Mouse (Mus musculus): Measurements from ENCODE around the gene Dcaf5. TPM values are rescaled to one million over a fixed set of nuclear protein-coding genes. Genes with fewer than 3 reads are reported as not detected.

The Dcaf5 gene
- polyA plus RNA-seq, 2 experiments from 2014 or later: 14.9 to 18.2 TPM

Other genes starting within 250 kb of the Dcaf5 start
- gene Actn1, start 176.2 kb downstream of the Dcaf5 start, polyA plus RNA-seq (2017; shearing (Covaris generic)): 10 to 100 TPM; 47.8 to 47.9 TPM
- 10 to 100 TPM; 17.7 to 35.3 TPM for gene Exd2, start 26.5 kb upstream of the Dcaf5 start, polyA plus RNA-seq (2017; shearing (Covaris generic))
- gene Galnt16, start 81.7 kb upstream of the Dcaf5 start, polyA plus RNA-seq (2017; shearing (Covaris generic)): 1 to 10 TPM in 1 of 2 experiments, not detected in 1; 1.2 TPM
- 10 to 100 TPM; 20.6 to 32.1 TPM for gene Slc39a9, start 207.3 kb upstream of the Dcaf5 start, polyA plus RNA-seq (2017; shearing (Covaris generic))
- gene Erh, start 207.7 kb upstream of the Dcaf5 start, polyA plus RNA-seq (2017; shearing (Covaris generic)): 100 to 1,000 TPM; 129 to 141 TPM

All from CD4-positive, CD25-positive, alpha-beta regulatory T cell, adult 4 months (primary cell).